Mouse (Mus musculus) hindbrain, embryonic 15.5 days (tissue): ENCODE measurements around the gene H2afx. TPM values are rescaled to one million over a fixed set of nuclear protein-coding genes. Genes with fewer than 3 reads are reported as not detected.

Experiments
- ATAC-seq: fragments of 200-750 bp; cut with Nextera tagmentation; 2 replicates; pipeline ENCODE4 v1.8.0; 2017; ENCODE audit warnings: low read depth, moderate number of reproducible peaks, moderate TSS enrichment; ENCODE audit not compliant: low FRiP score
- H3K27ac ChIP-seq: fragments of 300-500 bp; sonication (generic); replicated peaks from 2 replicates; pipeline ENCODE4 v1.5.1; 2015; ENCODE audit warnings: mild to moderate bottlenecking, inconsistent platforms
- H3K27me3 ChIP-seq: fragments of 300-500 bp; sonication (generic); 2 replicates; pipeline ENCODE4 v1.6.1; 2015; ENCODE audit warnings: control low read depth, inconsistent platforms
- H3K36me3 ChIP-seq: fragments of 300-500 bp; sonication (generic); 2 replicates; pipeline ENCODE4 v1.6.1; 2015; ENCODE audit warnings: control low read depth, inconsistent platforms
- H3K4me1 ChIP-seq: fragments of 300-500 bp; sonication (generic); replicated peaks from 2 replicates; pipeline ENCODE4 v1.6.1; 2015; ENCODE audit warnings: control low read depth, inconsistent platforms
- H3K4me2 ChIP-seq: fragments of 300-500 bp; sonication (generic); 2 replicates; pipeline ENCODE4 v1.6.1; 2015; ENCODE audit warnings: moderate library complexity, mild to moderate bottlenecking, inconsistent platforms
- H3K4me3 ChIP-seq: fragments of 300-500 bp; sonication (generic); 2 replicates; pipeline ENCODE4 v1.5.1; 2015; ENCODE audit warnings: mild to moderate bottlenecking, inconsistent platforms
- H3K9ac ChIP-seq: fragments of 300-500 bp; sonication (generic); 2 replicates; pipeline ENCODE4 v1.6.1; 2015; ENCODE audit warnings: inconsistent platforms
- H3K9me3 ChIP-seq: fragments of 300-500 bp; sonication (generic); 2 replicates; pipeline ENCODE4 v1.6.1; 2016; ENCODE audit warnings: control low read depth, inconsistent platforms
- WGBS: fragments of 180-500 bp; shearing (Covaris S2); methylation state at CpG from one replicate; pipeline ENCODE4 v1.1.7; 2015; 5-methylcytosine and 5-hydroxymethylcytosine counted together
- polyA plus RNA-seq: library from polyadenylated mRNA; unstranded; fragments of >200 nt; fragmentation: Nextera tagmentation; extraction: Ambion mirVana; gene quantifications from 2 replicates; pipeline ENCODE4 v1.2.1, GENCODE M21; 2015

The H2afx gene
- polyA plus RNA-seq, 1 experiment from 2014 or later, result 149 TPM

DNA sequence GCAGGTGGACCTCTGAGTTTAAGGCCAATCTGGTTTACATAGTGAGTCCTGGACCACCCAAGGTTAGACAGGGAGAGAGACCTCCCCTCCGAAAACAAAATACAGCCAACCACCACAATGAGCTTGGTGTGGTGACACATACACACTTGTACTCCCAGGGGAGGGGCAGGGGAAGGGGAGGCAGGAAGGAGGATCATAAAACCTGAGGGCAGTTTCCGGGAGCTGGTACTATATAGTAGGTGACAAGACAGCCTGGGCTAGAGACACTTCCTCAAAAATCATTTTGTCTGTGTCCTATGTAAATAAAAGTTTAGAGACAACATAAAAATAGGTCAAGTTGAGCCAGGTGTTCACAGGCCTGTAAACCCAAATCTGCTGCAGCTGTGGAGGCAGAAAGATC lies 27.2 kb upstream of the H2afx start:
- Histone ChIP-seq H3K4me1 (peaks cover 14% of the 10 kb centered on the region), H3K27me3 (no peaks in the 10 kb centered on the region), H3K9me3 (no peaks in the 10 kb centered on the region), H3K9ac (no peak overlapping the region), H3K4me3 (no peak overlapping the region), H3K27ac (no peak overlapping the region), H3K36me3 (peaks cover 8% of the 10 kb centered on the region; the same call in 1 of the 2 replicates), H3K4me2 (no peak overlapping the region)
- ATAC-seq, result no peak
- WGBS, result 89% methylated on average over 2 of the region's 2 CpGs

DNA sequence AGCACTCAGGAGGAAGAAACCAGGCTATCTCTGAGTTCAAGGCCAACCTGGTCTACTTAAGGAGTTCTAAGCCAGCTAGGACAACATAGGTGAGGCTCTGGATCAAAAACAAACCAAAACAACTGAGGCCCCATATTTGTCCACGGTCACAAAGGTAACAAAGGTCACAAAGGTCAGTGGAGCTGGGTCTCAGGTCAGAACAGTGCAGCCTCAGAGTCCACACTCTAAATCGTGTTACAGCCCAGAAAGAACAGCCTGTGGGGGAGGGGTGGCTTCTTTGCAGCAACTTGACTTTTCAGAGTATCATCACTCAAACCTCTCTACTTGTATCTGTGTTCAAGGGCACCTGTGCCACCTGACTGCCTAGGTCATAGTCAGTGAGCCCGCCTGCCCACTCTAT lies 24.7 kb upstream of the H2afx start:
- H3K4me2 ChIP-seq, result no peak overlapping the region
- H3K9me3 ChIP-seq, result no peaks in the 10 kb centered on the region
- H3K4me3 ChIP-seq, result no peak overlapping the region
- no peaks in the 10 kb centered on the region for H3K27me3 ChIP-seq
- peaks cover 26% of the 10 kb centered on the region for H3K36me3 ChIP-seq
- ATAC-seq, result no peak
- no peak overlapping the region for H3K27ac ChIP-seq
- peaks cover 7% of the 10 kb centered on the region for H3K4me1 ChIP-seq
- H3K9ac ChIP-seq, result no peak overlapping the region
- 66% methylated on average over 3 of the region's 3 CpGs for whole genome bisulfite sequencing

DNA sequence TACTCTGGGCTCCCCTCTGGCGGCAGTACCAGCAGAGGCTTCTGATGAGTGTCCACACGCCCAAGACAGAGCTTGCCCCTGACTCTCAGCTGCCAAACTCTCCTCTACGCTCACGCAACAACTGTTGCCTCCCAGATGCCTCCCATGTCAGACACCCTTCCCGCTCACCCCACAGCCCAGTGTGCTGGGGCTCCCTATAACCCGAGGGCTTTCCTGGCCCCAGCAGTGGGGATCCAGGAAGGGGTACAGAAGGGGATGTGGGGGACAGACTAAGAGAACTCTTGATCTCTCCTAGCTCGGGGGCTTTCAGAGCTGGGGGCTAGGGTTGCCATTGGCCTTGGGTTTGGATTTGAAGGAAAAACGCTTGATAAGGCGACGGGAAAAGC lies 23.8 kb upstream of the H2afx start:
- Histone ChIP-seq H3K27me3 (no peaks in the 10 kb centered on the region), H3K4me3 (no peak overlapping the region), H3K9me3 (no peaks in the 10 kb centered on the region), H3K27ac (peak overlapping the region; percentile 31), H3K4me1 (0 out of 2 replicates have a peak, but pooled peaks cover 5% of the 10 kb centered on the region), H3K36me3 (peaks cover 36% of the 10 kb centered on the region), H3K9ac (no peak overlapping the region), H3K4me2 (no peak overlapping the region)
- no peak for ATAC-seq
- WGBS, result 29% methylated on average over 10 of the region's 10 CpGs

DNA sequence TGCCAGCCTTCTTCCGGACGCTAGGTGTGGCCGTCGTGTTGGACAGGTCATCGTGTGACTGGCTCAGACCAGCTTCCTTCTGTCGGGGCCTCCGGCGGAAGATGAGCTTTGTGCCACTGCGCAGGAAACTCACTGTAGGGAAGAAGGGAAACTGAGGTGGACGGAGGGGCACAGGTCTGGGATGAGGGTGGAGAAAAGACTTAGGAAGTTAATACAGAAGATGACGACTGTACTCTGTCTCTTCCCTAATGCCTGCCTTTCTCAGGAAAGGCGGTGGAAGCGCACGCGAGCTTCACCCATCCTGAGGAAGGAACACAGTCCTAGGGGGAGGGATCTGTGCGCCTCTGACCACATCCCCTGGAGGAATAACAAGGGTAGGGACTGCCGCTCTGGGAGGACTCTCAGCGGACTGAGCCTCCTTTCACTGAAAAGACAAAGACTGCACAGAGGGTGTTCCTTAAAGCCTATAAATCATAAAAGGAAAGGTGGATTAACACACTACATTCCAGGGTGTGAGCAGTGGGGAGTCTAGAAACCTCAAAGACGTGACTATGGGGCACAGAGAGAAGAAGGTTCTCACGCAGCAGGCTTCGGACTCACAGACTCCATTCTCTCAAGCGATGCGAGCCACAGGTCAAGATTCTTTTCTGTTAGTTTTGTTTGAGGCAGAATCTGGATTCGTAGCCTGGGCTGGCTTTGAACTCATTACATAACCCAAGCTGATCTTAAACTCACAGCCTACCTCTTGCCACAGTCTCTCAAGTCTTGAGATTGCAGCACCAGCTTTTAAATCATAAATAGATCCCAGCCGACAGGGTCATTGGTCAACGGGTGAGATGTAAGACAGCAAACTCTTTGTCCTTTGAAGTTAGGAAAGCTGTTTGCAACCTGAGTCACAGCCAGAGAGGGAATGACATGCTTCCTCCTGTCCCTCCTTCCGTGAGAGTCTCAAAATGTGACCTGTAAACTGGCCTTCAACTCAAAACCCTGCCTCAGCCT lies 23.1 kb upstream of the H2afx start:
- Histone ChIP-seq H3K4me3 (no peak overlapping the region), H3K9ac (no peak overlapping the region), H3K27ac (peak overlapping the region; percentile 31), H3K9me3 (no peaks in the 10 kb centered on the region), H3K27me3 (no peaks in the 10 kb centered on the region), H3K4me1 (0 out of 2 replicates have a peak, but pooled peaks cover 5% of the 10 kb centered on the region), H3K36me3 (peaks cover 40% of the 10 kb centered on the region), H3K4me2 (peak overlapping the region; percentile 0; the same call in 1 of the 2 replicates)
- ATAC-seq, result no peak
- WGBS, result 9% methylated on average over 27 of the region's 27 CpGs

DNA sequence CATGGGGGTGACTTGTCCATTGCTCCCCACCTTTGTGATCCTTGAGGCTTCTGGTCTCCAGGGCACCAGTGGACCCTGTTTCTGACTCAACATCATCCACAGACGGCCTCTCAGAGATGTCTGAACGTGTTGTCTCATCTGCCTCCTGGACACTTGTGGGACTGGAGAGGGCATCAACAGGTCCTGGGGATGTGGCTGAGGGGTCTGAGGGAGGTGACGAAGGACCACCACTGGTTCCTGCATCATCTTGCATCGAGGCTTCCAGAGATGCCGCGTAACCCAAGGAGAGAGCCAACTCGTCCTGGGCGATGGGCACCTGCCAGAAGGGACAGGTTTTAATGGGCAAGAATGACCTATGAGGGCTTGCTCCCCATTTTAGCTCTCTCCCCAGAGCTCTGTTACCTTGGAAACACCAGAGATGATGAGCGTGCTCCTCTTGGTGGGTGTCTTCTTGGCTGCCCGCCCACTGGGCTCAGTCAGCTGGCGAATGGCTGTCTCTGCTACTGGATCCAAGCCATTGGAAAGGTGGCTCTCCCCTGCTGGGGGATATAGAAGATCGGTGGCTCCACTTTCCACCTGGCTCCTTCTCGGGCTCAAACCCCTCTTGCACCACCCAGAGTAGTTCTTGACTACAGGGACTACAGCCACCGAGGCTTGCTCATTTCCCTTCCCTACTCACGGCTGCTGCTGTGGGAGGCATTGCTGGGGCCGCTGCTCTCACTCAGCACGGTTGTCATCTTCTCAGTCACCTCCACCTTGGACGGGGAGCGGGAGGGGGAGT lies 20.8 kb upstream of the H2afx start:
- WGBS, result 63% methylated on average over 19 of the region's 19 CpGs
- no peaks in the 10 kb centered on the region for H3K9me3 ChIP-seq
- ATAC-seq, result no peak
- no peaks in the 10 kb centered on the region for H3K27me3 ChIP-seq
- no peak overlapping the region for H3K27ac ChIP-seq
- no peak overlapping the region for H3K4me2 ChIP-seq
- peaks cover 40% of the 10 kb centered on the region for H3K36me3 ChIP-seq
- no peak overlapping the region for H3K4me3 ChIP-seq
- peaks cover 24% of the 10 kb centered on the region for H3K4me1 ChIP-seq
- no peak overlapping the region for H3K9ac ChIP-seq

DNA sequence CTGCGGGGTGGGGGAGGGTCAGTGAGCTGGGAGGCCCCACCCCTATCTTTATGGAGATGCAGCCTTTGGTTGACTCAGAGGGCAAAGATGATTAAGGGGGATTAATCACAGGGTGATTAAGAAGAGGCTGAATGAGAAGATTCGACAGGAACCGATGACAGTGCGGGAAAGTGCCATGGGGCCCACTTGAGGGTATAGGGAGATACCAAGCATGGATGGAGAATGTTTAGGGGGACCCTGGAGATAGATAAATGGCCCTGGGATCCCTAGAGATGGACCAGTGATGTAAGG lies 20.3 kb upstream of the H2afx start:
- H3K4me3 ChIP-seq, result no peak overlapping the region
- H3K27ac ChIP-seq, result no peak overlapping the region
- WGBS, result 67% methylated on average over 4 of the region's 4 CpGs
- no peak overlapping the region for H3K4me2 ChIP-seq
- no peaks in the 10 kb centered on the region for H3K9me3 ChIP-seq
- H3K9ac ChIP-seq, result no peak overlapping the region
- peaks cover 30% of the 10 kb centered on the region for H3K4me1 ChIP-seq
- H3K27me3 ChIP-seq, result no peaks in the 10 kb centered on the region
- no peak for ATAC-seq
- H3K36me3 ChIP-seq, result peaks cover 40% of the 10 kb centered on the region

DNA sequence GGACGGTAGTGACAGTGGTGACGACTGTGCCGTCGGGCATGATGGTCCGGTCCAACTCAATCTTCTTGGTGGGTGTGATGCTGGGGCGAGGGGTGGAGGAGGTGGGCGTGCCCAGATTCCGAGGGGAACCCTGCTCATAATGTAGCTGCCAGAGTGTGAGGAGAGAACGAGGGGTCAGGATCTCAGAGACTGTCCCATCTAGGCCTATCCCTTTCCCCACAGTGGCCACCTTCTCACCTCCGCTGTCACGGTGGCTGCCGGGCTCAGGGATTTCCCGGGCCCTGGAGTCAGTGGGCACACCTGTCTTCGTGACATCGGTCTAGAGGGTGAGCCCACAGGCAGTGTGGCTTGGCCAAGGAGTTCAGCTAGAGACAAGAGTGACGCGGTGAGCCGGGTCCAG lies 19.6 kb upstream of the H2afx start:
- 93% methylated on average over 18 of the region's 18 CpGs for WGBS
- no peaks in the 10 kb centered on the region for H3K9me3 ChIP-seq
- no peak overlapping the region for H3K4me2 ChIP-seq
- H3K9ac ChIP-seq, result no peak overlapping the region
- no peak overlapping the region for H3K4me3 ChIP-seq
- ATAC-seq, result no peak
- peaks cover 40% of the 10 kb centered on the region for H3K36me3 ChIP-seq
- H3K27ac ChIP-seq, result no peak overlapping the region
- peaks cover 33% of the 10 kb centered on the region for H3K4me1 ChIP-seq
- H3K27me3 ChIP-seq, result no peaks in the 10 kb centered on the region

DNA sequence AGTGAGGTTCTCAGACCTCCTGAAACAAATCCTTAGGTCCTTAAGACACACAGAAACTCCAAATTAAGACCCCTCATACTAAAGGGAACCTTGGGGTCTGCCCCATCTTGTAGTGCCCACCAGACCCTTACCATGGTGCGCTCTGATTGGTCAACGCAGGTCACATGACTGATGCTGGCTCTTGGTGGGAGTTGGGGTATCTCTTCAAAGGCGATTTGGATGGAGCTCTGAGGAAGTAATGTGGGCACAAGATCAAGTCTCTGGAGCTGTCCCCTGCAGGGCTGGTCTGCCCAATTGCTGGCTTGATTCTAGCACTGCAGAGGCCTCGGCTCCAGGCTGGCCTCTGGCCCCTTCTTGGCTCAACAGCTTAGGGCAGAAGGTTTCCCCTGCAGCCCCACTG lies 17.0 kb upstream of the H2afx start:
- Histone ChIP-seq H3K4me1 (peaks cover 39% of the 10 kb centered on the region), H3K4me3 (no peak overlapping the region), H3K9me3 (no peaks in the 10 kb centered on the region), H3K9ac (no peak overlapping the region), H3K36me3 (peaks cover 35% of the 10 kb centered on the region), H3K27ac (no peak overlapping the region), H3K27me3 (no peaks in the 10 kb centered on the region), H3K4me2 (peak overlapping the region; percentile 86)
- 71% methylated on average over 4 of the region's 4 CpGs for whole genome bisulfite sequencing
- ATAC-seq, result no peak

DNA sequence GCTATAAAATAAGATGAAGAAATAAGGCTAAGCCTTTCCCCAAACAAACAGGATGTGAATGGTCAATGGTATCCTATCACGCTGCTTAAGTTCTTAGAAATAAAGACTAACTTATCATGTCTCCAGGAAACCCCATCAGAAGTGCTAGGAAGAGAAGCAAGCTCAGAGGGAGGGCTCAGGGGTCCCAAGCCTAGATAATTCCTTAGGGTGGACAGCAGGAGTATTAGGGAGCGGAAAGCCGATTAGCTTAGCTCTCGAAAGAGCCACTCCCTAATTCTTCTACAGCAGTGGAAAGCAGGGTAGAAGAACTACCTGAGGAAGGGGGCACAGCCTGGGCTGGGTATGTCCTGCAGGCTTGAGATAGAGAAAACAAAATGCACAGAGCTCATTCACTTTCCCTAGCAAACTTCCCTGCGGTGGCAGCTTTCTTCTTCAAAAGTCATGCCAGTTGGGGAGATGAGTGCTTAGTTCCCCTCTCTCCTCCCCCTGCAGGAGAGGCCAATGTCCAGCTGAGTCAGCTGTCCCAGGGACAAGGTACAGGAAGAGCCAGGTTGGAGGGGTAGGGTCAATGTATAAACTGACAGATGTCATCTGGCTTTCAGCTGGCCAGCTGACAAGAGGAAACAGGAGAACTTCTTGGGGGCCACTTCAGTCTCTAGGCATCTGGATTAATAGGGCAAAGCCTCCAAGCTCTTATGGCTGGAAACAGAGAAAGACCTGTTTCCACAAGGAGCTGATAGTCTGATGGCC lies 16.2 kb upstream of the H2afx start:
- Histone ChIP-seq H3K27me3 (no peaks in the 10 kb centered on the region), H3K4me3 (peak overlapping the region; percentile 100), H3K9ac (peak overlapping the region; percentile 99), H3K36me3 (peaks cover 27% of the 10 kb centered on the region), H3K27ac (no peak overlapping the region; the same call in 1 of the 2 replicates), H3K4me1 (peaks cover 39% of the 10 kb centered on the region), H3K9me3 (no peaks in the 10 kb centered on the region), H3K4me2 (peak overlapping the region; percentile 86)
- ATAC-seq, result no peak
- 71% methylated on average over 5 of the region's 5 CpGs for WGBS

DNA sequence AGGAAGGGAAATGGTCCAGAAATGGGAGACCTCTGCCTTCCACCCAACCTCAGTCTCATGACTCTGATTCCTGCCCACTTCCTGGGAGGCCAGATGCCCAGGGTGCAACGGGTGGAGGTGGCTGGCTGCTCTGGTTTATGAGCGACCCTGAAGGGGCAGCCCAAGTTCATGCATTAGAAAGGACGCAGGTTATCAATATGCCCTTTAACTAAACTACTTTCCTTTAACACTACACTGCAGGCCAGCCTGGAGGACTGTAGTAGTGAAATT lies 15.7 kb upstream of the H2afx start:
- H3K27me3 ChIP-seq, result no peaks in the 10 kb centered on the region
- H3K36me3 ChIP-seq, result peaks cover 23% of the 10 kb centered on the region
- H3K9me3 ChIP-seq, result no peaks in the 10 kb centered on the region
- no peak for ATAC-seq
- WGBS, result 33% methylated on average over 3 of the region's 3 CpGs
- H3K4me2 ChIP-seq, result peak overlapping the region; percentile 86
- peak overlapping the region; percentile 99 for H3K9ac ChIP-seq
- H3K27ac ChIP-seq, result no peak overlapping the region; the same call in 1 of the 2 replicates
- peak overlapping the region; percentile 100 for H3K4me3 ChIP-seq
- peaks cover 39% of the 10 kb centered on the region for H3K4me1 ChIP-seq

DNA sequence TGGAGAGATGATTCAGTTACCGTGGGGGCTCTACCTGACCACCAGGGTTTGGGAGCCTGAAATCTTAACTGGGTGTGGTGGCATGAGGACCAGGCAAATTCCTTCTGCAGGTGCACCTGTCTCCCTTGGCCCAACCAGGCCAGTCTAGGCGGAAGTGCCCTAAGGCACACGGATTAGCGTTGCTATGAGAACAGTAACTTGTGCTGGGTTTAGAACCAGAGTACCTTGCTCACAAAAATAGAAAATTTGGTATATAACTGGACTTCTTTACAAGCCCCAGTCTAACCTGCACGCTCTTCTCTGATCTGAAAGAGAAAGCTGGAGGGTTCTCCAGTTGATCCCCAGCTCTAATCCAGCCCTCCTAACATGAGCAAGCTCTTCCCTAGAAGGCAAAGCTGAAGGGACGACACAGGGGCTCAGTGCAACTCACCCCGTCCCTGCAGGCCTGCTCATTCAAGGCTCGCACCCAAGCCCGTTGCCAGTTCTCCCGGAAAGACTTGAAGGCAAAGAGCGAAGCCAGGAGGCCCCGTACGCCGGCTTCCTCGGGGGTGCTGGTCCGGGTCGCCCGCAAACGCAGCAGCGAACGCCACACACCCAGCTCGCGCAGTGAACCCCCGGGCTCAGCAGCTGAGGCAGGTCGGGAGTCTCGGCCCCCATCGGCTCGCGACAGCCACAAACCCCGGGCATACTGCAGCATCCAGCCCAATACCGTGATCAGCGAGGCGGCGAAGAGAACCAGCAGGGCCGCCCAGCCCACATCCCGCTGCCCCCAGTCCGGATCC lies 15.2 kb upstream of the H2afx start:
- 2% methylated on average over 37 of the region's 37 CpGs for WGBS
- H3K4me3 ChIP-seq, result peak overlapping the region; percentile 100
- H3K9ac ChIP-seq, result peak overlapping the region; percentile 99
- ATAC-seq, result peak; percentile 3; the same call in 1 of the 2 replicates
- H3K9me3 ChIP-seq, result no peaks in the 10 kb centered on the region
- H3K27ac ChIP-seq, result peak overlapping the region; percentile 77
- peaks cover 34% of the 10 kb centered on the region for H3K4me1 ChIP-seq
- H3K36me3 ChIP-seq, result peaks cover 19% of the 10 kb centered on the region
- no peaks in the 10 kb centered on the region for H3K27me3 ChIP-seq
- H3K4me2 ChIP-seq, result peak overlapping the region; percentile 86
